Comparison of ENCODE assay signal across 11 mouse cellular contexts in genomic region chr1:74041692-74042091, GRCm38 (mm10).
DNase-seq lines count a peak whose midpoint lies in the region; ATAC-seq and TF ChIP-seq lines count a peak whose summit lies in the region.
"Had no signal": no experiment of that assay in that cellular context is flagged by ENCODE, and none has a peak within 500 bp of the region (broad histone marks: within the 10 kb centered on the region; RNA-seq: fewer than 3 reads in every experiment).

No protein-coding gene starts in this region.

- H3K27me3 ChIP-seq in midbrain, embryonic 10.5 days (ENCODE audit: low read depth, poor library complexity, severe bottlenecking), result peaks cover 30% of the 10 kb centered on the region
- H3K27me3 ChIP-seq in midbrain, embryonic 13.5 days, result peaks cover 13% of the 10 kb centered on the region
- H3K27me3 ChIP-seq in kidney, embryonic 14.5 days (ENCODE audit: control insufficient read depth, insufficient read depth, low read length), result no peaks in the 10 kb centered on the region
- peaks cover 8% of the 10 kb centered on the region for H3K27me3 ChIP-seq in liver, embryonic 16.5 days (ENCODE audit: control insufficient read depth, insufficient read depth, low read depth, low read length)

- H3K27ac ChIP-seq in gastrocnemius, adult 2 months, result peak overlapping the region; percentile 69
- peak overlapping the region; percentile 60 for H3K27ac ChIP-seq in midbrain, embryonic 10.5 days (replicated peaks)
- H3K27ac ChIP-seq in midbrain, embryonic 13.5 days, result no peak overlapping the region
- peak overlapping the region; percentile 33; the same call in 1 of the 2 replicates for H3K27ac ChIP-seq in kidney, embryonic 14.5 days (ENCODE audit: low read depth, low read length)
- peak overlapping the region; percentile 1; the same call in 1 of the 2 replicates for H3K27ac ChIP-seq in liver, embryonic 16.5 days (ENCODE audit: low read length)

- no peak overlapping the region for H3K4me3 ChIP-seq in gastrocnemius, adult 2 months
- H3K4me3 ChIP-seq in midbrain, embryonic 10.5 days, result no peak overlapping the region
- no peak overlapping the region for H3K4me3 ChIP-seq in midbrain, embryonic 13.5 days (replicated peaks)
- H3K4me3 ChIP-seq in kidney, embryonic 14.5 days (ENCODE audit: low read length), result no peak overlapping the region
- no peak overlapping the region for H3K4me3 ChIP-seq in liver, embryonic 16.5 days (ENCODE audit: low read depth, low read length)

- ATAC-seq in midbrain, embryonic 13.5 days, result no peak
- ATAC-seq in kidney, embryonic 14.5 days (ENCODE audit: low FRiP score, low TSS enrichment), result no peak; the same call in 1 of the 2 replicates
- peak; percentile 11; the same call in 1 of the 2 replicates for ATAC-seq in liver, embryonic 16.5 days (ENCODE audit: low read depth)

- no peak for TF ChIP-seq CTCF in gastrocnemius, adult 2 months (IDR thresholded peaks at IDR 0.05)

- intact Hi-C loops in gastrocnemius, adult 2 months (cut with DNase I), result loop anchor here (5.0 kb wide), 1 partner anchor 34 kb away; no protein-coding TSS in a partner anchor

- no peak overlapping the region for H3K9ac ChIP-seq in midbrain, embryonic 13.5 days (replicated peaks)
- H3K9ac ChIP-seq in kidney, embryonic 14.5 days (ENCODE audit: low read depth, low read length), result no peak overlapping the region
- H3K9ac ChIP-seq in liver, embryonic 16.5 days (ENCODE audit: low read depth, low read length), result 0 out of 2 replicates have a peak overlapping the region, but pooled peaks have one; percentile 8

- no peak for DNase-seq in gastrocnemius, adult 2 months
- DNase-seq in gastrocnemius, adult 8-10 months (ENCODE audit: low spot score in 2 of 2), result no peak
- no peak for DNase-seq in midbrain, embryonic 10.5 days (ENCODE audit: low spot score)
- DNase-seq in urinary bladder, postnatal 10 days (ENCODE audit: low spot score), result no peak
- DNase-seq in thymus, adult 18-20 months, result no peak
- DNase-seq: cerebellum, adult 18-20 months; gastrocnemius, postnatal 25 days; right cerebral cortex, postnatal 14 days had no signal

- peaks cover 39% of the 10 kb centered on the region for H3K4me1 ChIP-seq in midbrain, embryonic 10.5 days
- peaks cover 34% of the 10 kb centered on the region for H3K4me1 ChIP-seq in midbrain, embryonic 13.5 days (replicated peaks)
- H3K4me1 ChIP-seq in kidney, embryonic 14.5 days (ENCODE audit: control insufficient read depth, insufficient read depth, low read length), result peaks cover 45% of the 10 kb centered on the region
- H3K4me1 ChIP-seq in liver, embryonic 16.5 days (ENCODE audit: control insufficient read depth, low read depth, low read length), result peaks cover 45% of the 10 kb centered on the region

- WGBS in midbrain, embryonic 10.5 days, result 55% methylated on average over 8 of the region's 8 CpGs
- WGBS in midbrain, embryonic 13.5 days, result 55% methylated on average over 8 of the region's 8 CpGs
- WGBS in kidney, embryonic 14.5 days, result 14% methylated on average over 8 of the region's 8 CpGs
- WGBS in liver, embryonic 16.5 days (ENCODE audit: insufficient replicate concordance), result 18% methylated on average over 8 of the region's 8 CpGs

- no peaks in the 10 kb centered on the region for H3K36me3 ChIP-seq in midbrain, embryonic 10.5 days
- no peaks in the 10 kb centered on the region for H3K36me3 ChIP-seq in midbrain, embryonic 13.5 days
- H3K36me3 ChIP-seq in kidney, embryonic 14.5 days (ENCODE audit: control insufficient read depth, insufficient read depth, low read length), result no peaks in the 10 kb centered on the region
- H3K36me3 ChIP-seq in liver, embryonic 16.5 days (ENCODE audit: control insufficient read depth, insufficient read depth), result no peaks in the 10 kb centered on the region

- no peaks in the 10 kb centered on the region for H3K9me3 ChIP-seq in midbrain, embryonic 10.5 days (replicated peaks)
- no peaks in the 10 kb centered on the region for H3K9me3 ChIP-seq in midbrain, embryonic 13.5 days
- H3K9me3 ChIP-seq in kidney, embryonic 14.5 days (ENCODE audit: control insufficient read depth, low read length), result no peaks in the 10 kb centered on the region
- H3K9me3 ChIP-seq in liver, embryonic 16.5 days (replicated peaks; ENCODE audit: control insufficient read depth, low read length), result no peaks in the 10 kb centered on the region

- no peak overlapping the region for H3K4me2 ChIP-seq in midbrain, embryonic 13.5 days (replicated peaks)
- no peak overlapping the region for H3K4me2 ChIP-seq in kidney, embryonic 14.5 days (replicated peaks; ENCODE audit: low read depth, low read length)
- H3K4me2 ChIP-seq in liver, embryonic 16.5 days (ENCODE audit: low read depth, low read length), result peak overlapping the region; percentile 24; the same call in 1 of the 2 replicates
